Mouse (Mus musculus): Measurements from ENCODE around the gene Paqr5.

- TF ChIP-seq CTCF (IDR thresholded peaks at IDR 0.05) (no peak), POLR2A (IDR thresholded peaks at IDR 0.05; ENCODE audit: insufficient read depth, low read depth, low read length) (no peak)
These were observed 49.3 kb downstream of the Paqr5 start for GRCm38 (mm10) chr9:61977258-61977945.
